Mouse (Mus musculus) left cerebral cortex, adult 9 months (tissue): ENCODE measurements around the gene 4933407L21Rik.
"Not testable (repeated sequence)": the region's sequence is repeated elsewhere in the genome, so short reads cannot be mapped to it uniquely, and the experiment has no call there.

Experiments used
- DNase-seq, 2 experiments: peaks; one replicate each; pipeline ENCODE4 v3.0.0; 2022; ENCODE audit warnings: low spot score in 2 of 2

4933407L21Rik gene

GRCm38 (mm10) chr1:85959129-85959888 lies 31.0 kb downstream of the 4933407L21Rik start:
- no peak for DNase-seq

- DNase-seq = no peak
Observed at GRCm38 (mm10) chr1:85959889-85960276, 31.6 kb downstream of the 4933407L21Rik start.

DNA sequence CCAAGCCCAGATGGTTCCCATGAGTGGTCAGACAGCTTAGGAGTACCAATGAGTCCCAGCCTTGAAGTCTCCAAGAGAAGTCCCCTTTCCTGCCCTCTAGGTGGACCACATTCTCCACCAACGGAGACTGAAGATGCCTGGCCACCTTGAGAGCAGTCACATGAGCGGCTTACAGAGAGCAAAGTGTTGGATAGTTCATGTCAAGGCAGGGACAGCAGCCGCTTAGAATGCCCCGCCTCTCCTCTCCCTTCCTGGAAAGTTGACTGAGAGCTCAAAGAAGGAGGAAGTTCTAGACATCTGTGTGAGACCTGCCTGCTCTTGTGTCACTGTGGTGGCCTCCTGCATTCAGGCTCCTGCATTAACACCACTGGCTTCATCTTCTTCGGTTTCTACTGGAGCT lies 32.6 kb downstream of the 4933407L21Rik start, which contains the start of gene Gpr55:
Gene Gpr55 (minus strand): TSS at position 135 of the 400 bp plus-strand sequence.
- DNase-seq = no peak

- no peak for DNase-seq
Observed at GRCm38 (mm10) chr1:85962081-85962480, 33.8 kb downstream of the 4933407L21Rik start.

- no peak for DNase-seq
Observed at GRCm38 (mm10) chr1:85965856-85966255, 37.6 kb downstream of the 4933407L21Rik start.

GRCm38 (mm10) chr1:85969081-85969480 lies 40.8 kb downstream of the 4933407L21Rik start:
- DNase-seq = no peak

GRCm38 (mm10) chr1:85969519-85969918 lies 41.2 kb downstream of the 4933407L21Rik start:
- DNase-seq = peak in 1 of 2 experiments; percentile 44

- DNase-seq = no peak
Observed at GRCm38 (mm10) chr1:85971070-85971469, 42.8 kb downstream of the 4933407L21Rik start.

- no peak for DNase-seq
Observed at GRCm38 (mm10) chr1:85972341-85972740, 44.1 kb downstream of the 4933407L21Rik start.

- no peak for DNase-seq
Observed at GRCm38 (mm10) chr1:85973468-85973877, 45.2 kb downstream of the 4933407L21Rik start.

GRCm38 (mm10) chr1:85977709-85978108 lies 49.4 kb downstream of the 4933407L21Rik start:
- no peak for DNase-seq

GRCm38 (mm10) chr1:85981738-85982357 lies 53.6 kb downstream of the 4933407L21Rik start:
- DNase-seq = no peak

- DNase-seq = no peak
Observed at GRCm38 (mm10) chr1:85985784-85986183, 57.5 kb downstream of the 4933407L21Rik start.

GRCm38 (mm10) chr1:85988351-85988750 lies 60.1 kb downstream of the 4933407L21Rik start:
- DNase-seq = no peak

GRCm38 (mm10) chr1:85988882-85989281 lies 60.6 kb downstream of the 4933407L21Rik start:
- not testable (repeated sequence) for DNase-seq
